Mouse (Mus musculus): ENCODE measurements around the gene Gm9999. TPM values are rescaled to one million over a fixed set of nuclear protein-coding genes. Genes with fewer than 3 reads are reported as not detected.

Gm9999 gene
- polyA plus RNA-seq, 1 experiment from 2014 or later: not detected

GRCm38 (mm10) chr7:47034785-47035384, 51.5 kb downstream of the Gm9999 start:
- no peaks in the 10 kb centered on the region for H3K9me3 ChIP-seq
- no peaks in the 10 kb centered on the region for H3K27me3 ChIP-seq
- no peaks in the 10 kb centered on the region for H3K4me1 ChIP-seq
- ATAC-seq (ENCODE audit: insufficient number of reproducible peaks, insufficient read depth, low FRiP score, low TSS enrichment): no peak
- no peak overlapping the region for H3K4me2 ChIP-seq (replicated peaks)
- no peak overlapping the region for H3K9ac ChIP-seq
- no peak overlapping the region for H3K27ac ChIP-seq
- H3K36me3 ChIP-seq: no peaks in the 10 kb centered on the region
- 93% methylated on average over 4 of the region's 4 CpGs for WGBS
- H3K4me3 ChIP-seq: no peak overlapping the region

GRCm38 (mm10) chr7:47035426-47035825, 52.0 kb downstream of the Gm9999 start:
- 83% methylated on average over 8 of the region's 8 CpGs for WGBS

More at GRCm38 (mm10) chr7:47035426-47035825, 52.0 kb downstream of the Gm9999 start:
- no peaks in the 10 kb centered on the region for H3K9me3 ChIP-seq
- no peaks in the 10 kb centered on the region for H3K4me1 ChIP-seq
- H3K4me3 ChIP-seq: no peak overlapping the region
- no peak for ATAC-seq (ENCODE audit: insufficient number of reproducible peaks, insufficient read depth, low FRiP score, low TSS enrichment)
- no peaks in the 10 kb centered on the region for H3K27me3 ChIP-seq
- no peak overlapping the region for H3K27ac ChIP-seq
- H3K9ac ChIP-seq: no peak overlapping the region
- no peaks in the 10 kb centered on the region for H3K36me3 ChIP-seq
- H3K4me2 ChIP-seq (replicated peaks): no peak overlapping the region

Other genes with a start within 250 kb of the Gm9999 start
- 0.69 and 1.1 TPM in 2 replicates for gene Saa1, start 240.6 kb upstream of the Gm9999 start, polyA plus RNA-seq (2016; fragmentation: Nextera tagmentation; extraction: Ambion mirVana)
- gene Saa2, start 231.8 kb upstream of the Gm9999 start, polyA plus RNA-seq (2016; fragmentation: Nextera tagmentation; extraction: Ambion mirVana): not detected in 2 replicates
- gene Hps5, start 187.5 kb upstream of the Gm9999 start, polyA plus RNA-seq (2016; fragmentation: Nextera tagmentation; extraction: Ambion mirVana): 26.9 and 29.5 TPM in 2 replicates
- 50.4 and 54.0 TPM in 2 replicates for gene Gtf2h1, start 187.5 kb upstream of the Gm9999 start, polyA plus RNA-seq (2016; fragmentation: Nextera tagmentation; extraction: Ambion mirVana)
- gene Ldha, start 142.1 kb upstream of the Gm9999 start, polyA plus RNA-seq (2016; fragmentation: Nextera tagmentation; extraction: Ambion mirVana): 1,101 and 1,118 TPM in 2 replicates
- gene Ldhc, start 122.4 kb upstream of the Gm9999 start, polyA plus RNA-seq (2016; fragmentation: Nextera tagmentation; extraction: Ambion mirVana): not detected in 2 replicates
- gene Tsg101, start 63.6 kb upstream of the Gm9999 start, polyA plus RNA-seq (2016; fragmentation: Nextera tagmentation; extraction: Ambion mirVana): 210 and 232 TPM in 2 replicates
- gene Uevld, start 25.1 kb upstream of the Gm9999 start, polyA plus RNA-seq (2016; fragmentation: Nextera tagmentation; extraction: Ambion mirVana): 11.1 and 13.0 TPM in 2 replicates
- gene Spty2d1, start 24.8 kb downstream of the Gm9999 start, polyA plus RNA-seq (2016; fragmentation: Nextera tagmentation; extraction: Ambion mirVana): 16.6 and 18.1 TPM in 2 replicates
- 21.3 and 23.2 TPM in 2 replicates for gene Tmem86a, start 67.0 kb downstream of the Gm9999 start, polyA plus RNA-seq (2016; fragmentation: Nextera tagmentation; extraction: Ambion mirVana)
- 2.3 and 4.4 TPM in 2 replicates for gene Ptpn5, start 150.1 kb downstream of the Gm9999 start, polyA plus RNA-seq (2016; fragmentation: Nextera tagmentation; extraction: Ambion mirVana)
- not detected in 2 replicates for gene Mrgpra6, start 221.3 kb downstream of the Gm9999 start, polyA plus RNA-seq (2016; fragmentation: Nextera tagmentation; extraction: Ambion mirVana)

All from embryonic facial prominence, embryonic 12.5 days (tissue).